Mouse (Mus musculus): Measurements from ENCODE around the gene Polm. TPM values are rescaled to one million over a fixed set of nuclear protein-coding genes. Genes with fewer than 3 reads are reported as not detected.

Gene Polm
- polyA plus RNA-seq, 1 experiment from 2014 or later, result 5.5 TPM

DNA sequence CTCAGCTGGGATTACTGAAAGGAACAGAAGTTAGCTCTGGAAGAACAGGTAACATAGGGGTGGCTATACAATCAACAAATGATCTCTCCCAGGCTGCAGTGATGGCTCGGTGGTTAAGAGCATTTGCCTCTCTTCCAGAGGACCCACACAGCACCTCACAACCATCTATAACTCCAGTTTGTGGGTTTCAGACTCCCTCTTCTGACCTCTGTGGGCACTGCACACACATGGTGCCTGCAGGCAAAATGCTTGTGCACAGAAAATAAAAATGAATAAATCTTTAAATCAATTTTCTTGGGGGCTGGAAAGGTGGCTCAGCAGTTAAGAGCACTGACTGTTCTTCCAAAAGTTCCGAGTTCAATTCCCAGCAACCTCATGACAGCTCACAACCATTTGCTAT lies 59.3 kb downstream of the Polm start:
- H3K4me1 ChIP-seq (ENCODE audit: control insufficient read depth, insufficient read depth, low read depth, low read length), result no peaks in the 10 kb centered on the region
- no peak overlapping the region for H3K9ac ChIP-seq (ENCODE audit: low read depth, low read length)
- no peaks in the 10 kb centered on the region for H3K27me3 ChIP-seq (replicated peaks; ENCODE audit: control insufficient read depth, insufficient read depth, low read length)
- H3K4me2 ChIP-seq (ENCODE audit: low read length), result no peak overlapping the region
- 77% methylated on average over 2 of the region's 2 CpGs for WGBS
- H3K27ac ChIP-seq (ENCODE audit: low read depth, low read length), result no peak overlapping the region
- ATAC-seq, result no peak
- no peak overlapping the region for H3K4me3 ChIP-seq (ENCODE audit: low read length)
- H3K36me3 ChIP-seq (ENCODE audit: control insufficient read depth, insufficient read depth, low read length), result no peaks in the 10 kb centered on the region; the same call in 1 of the 2 replicates
- no peaks in the 10 kb centered on the region for H3K9me3 ChIP-seq (ENCODE audit: control insufficient read depth, low read length)

Other genes starting within 250 kb of the Polm start
- 182 and 207 TPM in 2 replicates for gene Mrps24, start 122.3 kb downstream of the Polm start, polyA plus RNA-seq (2015; fragmentation: Nextera tagmentation; extraction: Ambion mirVana)
- gene Urgcp, start 75.6 kb downstream of the Polm start, polyA plus RNA-seq (2015; fragmentation: Nextera tagmentation; extraction: Ambion mirVana), result 35.6 and 36.7 TPM in 2 replicates
- gene Dbnl, start 49.5 kb downstream of the Polm start, polyA plus RNA-seq (2015; fragmentation: Nextera tagmentation; extraction: Ambion mirVana), result 148 and 150 TPM in 2 replicates
- gene Pgam2, start 34.3 kb downstream of the Polm start, polyA plus RNA-seq (2015; fragmentation: Nextera tagmentation; extraction: Ambion mirVana), result 3.3 and 13.6 TPM in 2 replicates
- 27.4 and 35.8 TPM in 2 replicates for gene Aebp1, start 23.9 kb upstream of the Polm start, polyA plus RNA-seq (2015; fragmentation: Nextera tagmentation; extraction: Ambion mirVana)
- gene Pold2, start 40.3 kb upstream of the Polm start, polyA plus RNA-seq (2015; fragmentation: Nextera tagmentation; extraction: Ambion mirVana), result 59.6 and 62.5 TPM in 2 replicates
- 0.49 TPM in 1 of 2 replicates, not detected in the other for gene Myl7, start 60.8 kb upstream of the Polm start, polyA plus RNA-seq (2015; fragmentation: Nextera tagmentation; extraction: Ambion mirVana)
- 5.7 and 6.6 TPM in 2 replicates for gene Gck, start 112.1 kb upstream of the Polm start, polyA plus RNA-seq (2015; fragmentation: Nextera tagmentation; extraction: Ambion mirVana)
- 98.9 and 99.7 TPM in 2 replicates for gene Ykt6, start 117.7 kb upstream of the Polm start, polyA plus RNA-seq (2015; fragmentation: Nextera tagmentation; extraction: Ambion mirVana)
- 138 and 140 TPM in 2 replicates for gene Camk2b, start 228.3 kb upstream of the Polm start, polyA plus RNA-seq (2015; fragmentation: Nextera tagmentation; extraction: Ambion mirVana)